Mouse (Mus musculus): ENCODE data around the gene Anapc15-ps. TPM values are rescaled to one million over a fixed set of nuclear protein-coding genes. Genes with fewer than 3 reads are reported as not detected.

The Anapc15-ps gene
- polyA plus RNA-seq (2015; fragmentation: Nextera tagmentation; extraction: Ambion mirVana): not detected in 2 replicates

GRCm38 (mm10) chr10:95673351-95673750, at the start of gene Anapc15-ps:
Gene Anapc15-ps, minus strand, starts transcription at chr10:95673451.

Other genes with a start within 250 kb of the Anapc15-ps start
- gene Mrpl42, start 171.5 kb downstream of the Anapc15-ps start, polyA plus RNA-seq (2015; fragmentation: Nextera tagmentation; extraction: Ambion mirVana): 327 and 430 TPM in 2 replicates
- 157 and 195 TPM in 2 replicates for gene Ube2n, start 158.3 kb downstream of the Anapc15-ps start, polyA plus RNA-seq (2015; fragmentation: Nextera tagmentation; extraction: Ambion mirVana)
- gene Nudt4, start 109.3 kb downstream of the Anapc15-ps start, polyA plus RNA-seq (2015; fragmentation: Nextera tagmentation; extraction: Ambion mirVana): 45.8 and 63.1 TPM in 2 replicates
- not detected in 2 replicates for gene Gm33543, start 169.5 kb upstream of the Anapc15-ps start, polyA plus RNA-seq (2015; fragmentation: Nextera tagmentation; extraction: Ambion mirVana)

Data from adrenal gland, postnatal 0 days (tissue).